8 mouse cellular contexts compared by ENCODE assay signal in genomic region chr8:106432954-106433570, GRCm38 (mm10). TPM values are rescaled to one million over a fixed set of nuclear protein-coding genes. Genes with fewer than 3 reads are reported as not detected.
DNase-seq lines count a peak whose midpoint lies in the region; ATAC-seq and TF ChIP-seq lines count a peak whose summit lies in the region.

No protein-coding gene starts in this region.

- TF ChIP-seq POLR2A in cerebellum, adult 2 months (IDR thresholded peaks at IDR 0.05; ENCODE audit: borderline replicate concordance, insufficient read depth, low read length): no peak

- H3K9me3 ChIP-seq in G1E (replicated peaks): no peaks in the 10 kb centered on the region
- no peaks in the 10 kb centered on the region for H3K9me3 ChIP-seq in lung, postnatal 0 days (ENCODE audit: low read length)

- WGBS in cerebellum, adult 2 months: 7% methylated on average over 20 of the region's 20 CpGs
- 8% methylated on average over 20 of the region's 20 CpGs for WGBS in lung, postnatal 0 days

- DNase-seq in G1E (ENCODE audit: low spot score): peak; percentile 49
- DNase-seq in cerebellum, adult 2 months: peak; percentile 72 to 82
- peak; percentile 86 for DNase-seq in forelimb bud, embryonic 11.5 days (ENCODE audit: low read depth, low spot score)
- DNase-seq in layer of hippocampus, adult 9-10 months (ENCODE audit: low spot score): peak; percentile 63
- peak; percentile 92 for DNase-seq in lung, postnatal 0 days (ENCODE audit: low spot score)
- peak; percentile 83 for DNase-seq in ovary, postnatal 14 days (ENCODE audit: low spot score)
- DNase-seq in thymus, postnatal 14 days: peak; percentile 78

- H3K4me1 ChIP-seq in G1E (ENCODE audit: insufficient read depth, low read depth, low read length): no peaks in the 10 kb centered on the region
- H3K4me1 ChIP-seq in cerebellum, adult 2 months (ENCODE audit: control insufficient read depth, insufficient read depth, low read length): no peaks in the 10 kb centered on the region
- no peaks in the 10 kb centered on the region; the same call in 1 of the 2 replicates for H3K4me1 ChIP-seq in lung, postnatal 0 days (ENCODE audit: insufficient read depth, low read depth, low read length)

- peak; percentile 92 for TF ChIP-seq CTCF in G1E (IDR thresholded peaks at IDR 0.05; ENCODE audit: low read depth, low read length)
- peak; percentile 96 for TF ChIP-seq CTCF in cerebellum, adult 2 months (IDR thresholded peaks at IDR 0.05; ENCODE audit: borderline replicate concordance, insufficient read depth, low read depth, low read length)
- peak; percentile 98 for TF ChIP-seq CTCF in lung, postnatal 0 days (IDR thresholded peaks at IDR 0.05)

- H3K4me2 ChIP-seq in lung, postnatal 0 days (replicated peaks; ENCODE audit: low read depth, low read length): peak overlapping the region; percentile 52

- no peak overlapping the region for H3K4me3 ChIP-seq in G1E (ENCODE audit: low read depth, low read length)
- H3K4me3 ChIP-seq in cerebellum, adult 2 months (replicated peaks; ENCODE audit: insufficient read depth, low read depth, low read length): peak overlapping the region; percentile 62
- H3K4me3 ChIP-seq in lung, postnatal 0 days (ENCODE audit: low read depth, low read length): 0 out of 2 replicates have a peak overlapping the region, but pooled peaks have one; percentile 12

- peak; percentile 28; the same call in 1 of the 2 replicates for ATAC-seq in G1E (ENCODE audit: extremely low read depth, insufficient number of reproducible peaks, low FRiP score, poor library complexity, severe bottlenecking)
- ATAC-seq in hematopoietic stem cell, adult 5-6 weeks (replicated peaks in 1 of 2; ENCODE audit: insufficient read depth in 1 of 2, low FRiP score in 2 of 2, low TSS enrichment in 1 of 2, low read depth in 1 of 2, poor library complexity in 2 of 2, severe bottlenecking in 2 of 2): peak; percentile 76
- ATAC-seq in lung, postnatal 0 days: peak; percentile 74

- peaks cover 6% of the 10 kb centered on the region; the same call in 1 of the 2 replicates for H3K27me3 ChIP-seq in G1E (ENCODE audit: insufficient read depth, low read length)
- H3K27me3 ChIP-seq in cerebellum, adult 2 months (ENCODE audit: control insufficient read depth, insufficient read depth, low read length): no peaks in the 10 kb centered on the region
- no peaks in the 10 kb centered on the region for H3K27me3 ChIP-seq in lung, postnatal 0 days (replicated peaks; ENCODE audit: insufficient read depth, low read length)

- no peak overlapping the region for H3K9ac ChIP-seq in lung, postnatal 0 days (replicated peaks; ENCODE audit: low read depth)

- no peaks in the 10 kb centered on the region for H3K36me3 ChIP-seq in G1E (replicated peaks)
- H3K36me3 ChIP-seq in lung, postnatal 0 days (ENCODE audit: insufficient read depth, low read length): no peaks in the 10 kb centered on the region

- H3K27ac ChIP-seq in cerebellum, adult 2 months (ENCODE audit: insufficient read depth, low read length): no peak overlapping the region
- H3K27ac ChIP-seq in lung, postnatal 0 days (ENCODE audit: low read length): no peak overlapping the region

- TF ChIP-seq EP300 in lung, postnatal 0 days (IDR thresholded peaks at IDR 0.05): no peak

RNA-seq across cellular contexts. Expression of gene Zfp90, which starts 17.9 kb away (rescaled TPM):
- not detected in 2 replicates for total RNA-seq in G1E (2014; fragmentation: Nextera tagmentation)
- 0.22 and 0.29 TPM in 2 replicates for total RNA-seq in G1E (2017)
- not detected in 2 replicates for polyA plus RNA-seq in G1E (2012)
- polyA plus RNA-seq in cerebellum, adult 2 months (2012; rRNA removed): 12.3 and 13.5 TPM in 2 replicates
- total RNA-seq in hematopoietic stem cell, adult 5-6 weeks (2017): 16.1 and 18.6 TPM in 2 replicates
- polyA plus RNA-seq in lung, postnatal 0 days (2015; fragmentation: Nextera tagmentation; extraction: Ambion mirVana): 8.8 and 9.9 TPM in 2 replicates
